Mouse (Mus musculus) G1E (cell line): ENCODE data around the gene Alx1.

Source experiments
- CTCF ChIP-seq: IDR thresholded peaks from 2 replicates; pipeline ENCODE4 v1.5.1; 2012; ENCODE audit warnings: low read depth, low read length, inconsistent platforms, mixed read lengths
- TAL1 ChIP-seq: conservative IDR thresholded peaks from 2 replicates; pipeline ENCODE4 v1.6.1; 2012; ENCODE audit warnings: low read depth, low read length, inconsistent platforms, mixed read lengths

DNA sequence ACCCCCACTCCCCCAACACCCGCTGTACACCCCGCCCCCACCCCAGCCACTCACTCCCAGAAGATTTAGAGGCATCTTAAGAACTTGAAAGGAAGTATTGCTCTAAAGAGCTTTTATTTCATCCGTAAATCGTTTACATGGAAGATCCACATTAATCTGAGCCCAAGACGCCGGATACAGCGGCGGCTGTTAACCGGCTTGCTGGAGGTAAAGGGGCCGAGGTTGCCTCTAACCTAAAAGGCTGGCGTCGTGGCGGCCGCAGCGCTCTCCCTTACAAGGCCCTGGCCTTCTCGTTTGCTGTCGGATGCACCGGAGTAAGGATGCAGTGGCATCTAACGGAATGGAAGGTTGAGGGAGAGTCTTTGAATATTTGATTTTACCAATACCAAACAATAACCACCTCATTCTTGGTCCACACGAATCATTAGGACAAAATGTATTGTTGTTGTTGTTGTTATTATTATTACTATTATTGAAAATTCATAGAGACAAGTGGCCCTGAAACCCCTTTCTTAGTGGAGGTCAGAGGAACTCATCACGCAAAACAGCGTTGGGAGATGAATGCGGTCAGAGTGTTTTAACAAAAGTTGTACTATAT is 784 bp downstream of the Alx1 start:
- TF ChIP-seq CTCF (no peak), TAL1 (no peak)
